Mouse (Mus musculus) cerebellum, adult 9-10 months (tissue): ENCODE measurements around the gene 2310033P09Rik.
A peak's percentile ranks its signal among the peaks of the same experiment; 100 is the strongest.
"Not testable (repeated sequence)": the region's sequence is repeated elsewhere in the genome, so short reads cannot be mapped to it uniquely, and the experiment has no call there.

ENCODE experiments used
- DNase-seq: peaks from one replicate; pipeline ENCODE4 v3.0.0; 2022

The 2310033P09Rik gene

GRCm38 (mm10) chr11:59201216-59202002 lies 6.7 kb upstream of the 2310033P09Rik start:
- DNase-seq = no peak

GRCm38 (mm10) chr11:59202081-59202995 lies 5.8 kb upstream of the 2310033P09Rik start, which contains the start of gene Mrpl55:
Gene Mrpl55, plus strand, starts transcription at chr11:59202486.
- DNase-seq = peak; percentile 89

- DNase-seq = peak; percentile 74
Observed at GRCm38 (mm10) chr11:59209003-59209441, 901 bp downstream of the 2310033P09Rik start.

GRCm38 (mm10) chr11:59209580-59209979 lies 1.5 kb downstream of the 2310033P09Rik start:
- DNase-seq = no peak

GRCm38 (mm10) chr11:59210020-59210419 lies 1.9 kb downstream of the 2310033P09Rik start:
- DNase-seq = no peak

- not testable (repeated sequence) for DNase-seq
Observed at GRCm38 (mm10) chr11:59211561-59211960, 3.4 kb downstream of the 2310033P09Rik start.

- not testable (repeated sequence) for DNase-seq
Observed at GRCm38 (mm10) chr11:59212320-59212719, 4.2 kb downstream of the 2310033P09Rik start.

GRCm38 (mm10) chr11:59212892-59213494 lies 4.9 kb downstream of the 2310033P09Rik start:
- DNase-seq = no peak

GRCm38 (mm10) chr11:59216955-59217354 lies 8.8 kb downstream of the 2310033P09Rik start:
- no peak for DNase-seq

GRCm38 (mm10) chr11:59218389-59218998 lies 10.4 kb downstream of the 2310033P09Rik start:
- DNase-seq = no peak

GRCm38 (mm10) chr11:59219064-59219463 lies 10.9 kb downstream of the 2310033P09Rik start:
- DNase-seq = no peak

- no peak for DNase-seq
Observed at GRCm38 (mm10) chr11:59221604-59222003, 13.5 kb downstream of the 2310033P09Rik start.

- DNase-seq = no peak
Observed at GRCm38 (mm10) chr11:59222306-59222705, 14.2 kb downstream of the 2310033P09Rik start.

GRCm38 (mm10) chr11:59224025-59224424 lies 15.9 kb downstream of the 2310033P09Rik start:
- DNase-seq = no peak

GRCm38 (mm10) chr11:59224470-59224869 lies 16.3 kb downstream of the 2310033P09Rik start:
- DNase-seq = no peak

GRCm38 (mm10) chr11:59225167-59225566 lies 17.0 kb downstream of the 2310033P09Rik start:
- DNase-seq = no peak

GRCm38 (mm10) chr11:59226251-59226650 lies 18.1 kb downstream of the 2310033P09Rik start:
- peak; percentile 18 for DNase-seq

- DNase-seq = peak; percentile 31
Observed at GRCm38 (mm10) chr11:59226787-59227603, 18.9 kb downstream of the 2310033P09Rik start.

- DNase-seq = peak; percentile 66
Observed at GRCm38 (mm10) chr11:59227604-59228121, 19.5 kb downstream of the 2310033P09Rik start.

GRCm38 (mm10) chr11:59228122-59228953 lies 20.2 kb downstream of the 2310033P09Rik start, which contains the start of gene Arf1:
Gene Arf1, minus strand, starts transcription at chr11:59228270.
- DNase-seq = peak; percentile 96
